Mouse (Mus musculus): Measurements from ENCODE around the gene Aldh3a2. TPM values are rescaled to one million over a fixed set of nuclear protein-coding genes. Genes with fewer than 3 reads are reported as not detected.

Aldh3a2 gene
- total and polyA plus RNA-seq, 3 experiments: 19.5 to 28.4 (median 26.3) TPM

DNA sequence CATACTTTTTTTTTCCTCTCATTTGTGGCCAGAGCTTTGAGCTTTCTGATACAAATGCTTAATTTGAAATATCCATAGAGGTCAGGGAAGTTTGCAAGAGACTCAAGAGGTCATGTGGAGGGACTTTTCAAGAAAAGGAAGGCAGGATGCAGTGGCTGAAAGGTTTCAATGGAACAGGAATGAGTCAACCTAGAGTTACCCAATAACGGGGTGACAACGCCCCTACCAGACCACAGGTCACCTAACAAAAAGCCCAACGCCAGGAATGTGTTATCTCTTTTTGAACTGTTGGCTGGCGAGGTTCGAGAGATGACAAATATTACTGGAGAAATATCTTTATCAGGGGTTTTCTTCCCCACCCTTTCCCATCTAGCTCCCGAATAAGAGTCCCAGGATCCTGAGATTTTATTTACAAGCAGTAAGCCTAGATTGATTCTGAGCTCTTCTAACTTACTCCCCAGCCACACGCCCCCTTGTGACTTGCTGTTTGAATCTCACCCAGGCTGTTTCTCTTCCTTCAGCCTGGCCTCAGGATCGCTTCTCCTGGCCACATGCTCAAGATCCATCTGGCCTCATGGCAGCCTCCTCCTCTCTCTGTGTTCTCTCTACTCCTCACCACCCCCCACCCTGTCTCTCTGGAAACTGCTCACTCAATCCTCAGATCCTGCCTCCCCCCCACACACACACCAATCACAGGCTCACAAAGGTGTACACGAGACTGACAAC, 46.9 kb downstream of the Aldh3a2 start:
- H3K4me2 ChIP-seq (ENCODE audit: insufficient read depth, low read depth, poor library complexity, severe bottlenecking): no peak overlapping the region
- DNase-seq (ENCODE audit: extremely low read depth): peak; percentile 12
- H3K4me3 ChIP-seq (replicated peaks in 1 of 3; ENCODE audit: low read depth in 2 of 3, low read length in 2 of 3, poor library complexity in 1 of 3): no peak overlapping the region
- peaks cover 0 to 5% of the 10 kb centered on the region in 2 experiments; a peak in 2 of 4 replicates for H3K4me1 ChIP-seq (ENCODE audit: control insufficient read depth in 1 of 2, insufficient read depth in 2 of 2)
- H3K27ac ChIP-seq (ENCODE audit: insufficient read depth, low read depth): no peak overlapping the region
- no peak overlapping the region for H3K9ac ChIP-seq (ENCODE audit: insufficient read depth, low read depth)
- dilution Hi-C loops (cut with MboI; ENCODE audit: extremely low pct_ligation_motif_present, extremely low pct_unique_long_range_greater_than_20kb, low sequenced_read_pairs) (no loop called here), in situ Hi-C loops (cut with MboI; ENCODE audit: low pct_ligation_motif_present, low pct_unique_long_range_greater_than_20kb, low sequenced_read_pairs) (no loop called here)
- H3K9me3 ChIP-seq (replicated peaks; ENCODE audit: low read length): no peaks in the 10 kb centered on the region
- TF ChIP-seq RAD21 (IDR thresholded peaks at IDR 0.05; ENCODE audit: low read depth, low read length) (peak; percentile 13), MAFK (IDR thresholded peaks at IDR 0.05; ENCODE audit: insufficient replicate concordance, low read length) (no peak), CTCF (conservative IDR thresholded peaks at IDR 0.05 in 1 of 2, IDR thresholded peaks at IDR 0.05 in 1 of 2; ENCODE audit: low read depth in 2 of 2, low read length in 2 of 2) (peak in 1 of 2 experiments; percentile 63; a peak in 2 of 4 replicates), SMC3 (IDR thresholded peaks at IDR 0.05; ENCODE audit: low read depth, low read length) (peak; percentile 69)
- H3K27me3 ChIP-seq (replicated peaks): no peaks in the 10 kb centered on the region
- H3K36me3 ChIP-seq (replicated peaks in 1 of 2; ENCODE audit: control insufficient read depth in 1 of 2, insufficient read depth in 1 of 2, low read length in 1 of 2): no peaks in the 10 kb centered on the region
- no peaks in the 10 kb centered on the region for H3K79me2 ChIP-seq (replicated peaks; ENCODE audit: control insufficient read depth, extremely low read depth, insufficient read depth, poor library complexity, severe bottlenecking)

DNA sequence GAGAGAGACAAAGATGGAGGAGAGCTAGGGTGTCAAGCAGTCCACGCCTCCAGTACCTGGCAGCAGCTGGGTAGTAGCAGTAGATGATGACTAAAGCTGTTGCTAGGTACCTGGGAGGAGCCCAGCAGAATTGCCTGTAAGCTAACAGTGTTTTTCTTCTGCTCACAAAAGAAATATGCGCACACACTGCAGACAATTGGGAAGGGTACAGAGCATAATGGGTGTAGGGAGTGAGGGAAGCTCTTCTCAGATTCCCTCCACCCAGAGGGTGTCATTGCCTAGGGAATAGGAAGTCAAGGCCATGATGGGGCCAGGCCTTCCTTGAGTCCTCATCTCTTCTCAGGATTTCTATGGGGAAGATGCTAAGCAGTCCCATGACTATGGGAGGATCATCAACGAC, 51.3 kb downstream of the Aldh3a2 start:
- DNase-seq (ENCODE audit: extremely low read depth): no peak
- TF ChIP-seq RCOR1 (conservative IDR thresholded peaks at IDR 0.05; ENCODE audit: low read depth, low read length): no peak
- TF ChIP-seq MAX (IDR thresholded peaks at IDR 0.05; ENCODE audit: low read length): no peak
- no peak for TF ChIP-seq USF2 (conservative IDR thresholded peaks at IDR 0.05; ENCODE audit: low read depth, low read length)
- no peak for TF ChIP-seq KAT2A (IDR thresholded peaks at IDR 0.05; ENCODE audit: insufficient replicate concordance, low read length)
- no peak for TF ChIP-seq ETS1 (conservative IDR thresholded peaks at IDR 0.05; ENCODE audit: low read depth, low read length)
- TF ChIP-seq ZC3H11A (IDR thresholded peaks at IDR 0.05; ENCODE audit: low read depth, low read length): no peak
- no peak for TF ChIP-seq ZKSCAN1 (IDR thresholded peaks at IDR 0.05; ENCODE audit: borderline replicate concordance, low read depth, low read length)
- dilution Hi-C loops (cut with MboI; ENCODE audit: extremely low pct_ligation_motif_present, extremely low pct_unique_long_range_greater_than_20kb, low sequenced_read_pairs) (no loop called here), in situ Hi-C loops (cut with MboI; ENCODE audit: low pct_ligation_motif_present, low pct_unique_long_range_greater_than_20kb, low sequenced_read_pairs) (no loop called here)
- Histone ChIP-seq H3K9ac (ENCODE audit: insufficient read depth, low read depth) (no peak overlapping the region), H3K79me2 (replicated peaks; ENCODE audit: control insufficient read depth, extremely low read depth, insufficient read depth, poor library complexity, severe bottlenecking) (no peaks in the 10 kb centered on the region), H3K27me3 (replicated peaks) (peaks cover 21% of the 10 kb centered on the region), H3K4me3 (replicated peaks in 1 of 3; ENCODE audit: low read depth in 2 of 3, low read length in 2 of 3, poor library complexity in 1 of 3) (no peak overlapping the region), H3K4me1 (ENCODE audit: control insufficient read depth in 1 of 2, insufficient read depth in 2 of 2) (peaks cover 0 to 7% of the 10 kb centered on the region in 2 experiments; a peak in 2 of 4 replicates), H3K9me3 (replicated peaks; ENCODE audit: low read length) (no peaks in the 10 kb centered on the region), H3K4me2 (ENCODE audit: insufficient read depth, low read depth, poor library complexity, severe bottlenecking) (no peak overlapping the region), H3K36me3 (replicated peaks in 1 of 2; ENCODE audit: control insufficient read depth in 1 of 2, insufficient read depth in 1 of 2, low read length in 1 of 2) (no peaks in the 10 kb centered on the region), H3K27ac (ENCODE audit: insufficient read depth, low read depth) (no peak overlapping the region)

DNA sequence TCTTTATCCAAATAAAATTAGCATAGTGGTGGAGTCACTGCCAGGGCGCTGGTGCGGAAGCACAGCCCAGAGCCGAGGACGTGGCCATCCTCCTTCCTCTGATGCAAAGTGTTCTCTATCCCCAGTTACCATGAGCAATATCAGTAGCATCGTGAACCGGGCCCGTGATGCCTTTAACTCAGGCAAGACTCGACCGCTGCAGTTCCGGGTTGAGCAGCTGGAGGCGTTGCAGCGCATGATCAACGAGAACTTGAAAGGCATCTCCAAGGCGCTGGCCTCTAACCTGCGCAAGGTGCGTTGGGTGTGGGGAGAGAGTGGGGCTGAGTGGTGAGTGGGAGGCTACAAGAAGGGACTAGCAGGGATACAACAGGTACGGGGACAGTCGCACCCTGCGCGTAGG, 55.2 kb downstream of the Aldh3a2 start:
- Histone ChIP-seq H3K79me2 (replicated peaks; ENCODE audit: control insufficient read depth, extremely low read depth, insufficient read depth, poor library complexity, severe bottlenecking) (no peaks in the 10 kb centered on the region), H3K9me3 (replicated peaks; ENCODE audit: low read length) (no peaks in the 10 kb centered on the region), H3K4me3 (replicated peaks in 1 of 3; ENCODE audit: low read depth in 2 of 3, low read length in 2 of 3, poor library complexity in 1 of 3) (no peak overlapping the region), H3K27me3 (replicated peaks) (peaks cover 28% of the 10 kb centered on the region), H3K4me2 (ENCODE audit: insufficient read depth, low read depth, poor library complexity, severe bottlenecking) (peak overlapping the region; percentile 6), H3K36me3 (replicated peaks in 1 of 2; ENCODE audit: control insufficient read depth in 1 of 2, insufficient read depth in 1 of 2, low read length in 1 of 2) (no peaks in the 10 kb centered on the region), H3K9ac (ENCODE audit: insufficient read depth, low read depth) (no peak overlapping the region), H3K4me1 (ENCODE audit: control insufficient read depth in 1 of 2, insufficient read depth in 2 of 2) (peaks cover 15 to 16% of the 10 kb centered on the region in 2 experiments), H3K27ac (ENCODE audit: insufficient read depth, low read depth) (no peak overlapping the region)
- in situ Hi-C loops (cut with MboI; ENCODE audit: low pct_ligation_motif_present, low pct_unique_long_range_greater_than_20kb, low sequenced_read_pairs): no loop called here
- peak; percentile 39 for DNase-seq (ENCODE audit: extremely low read depth)
- dilution Hi-C loops (cut with MboI; ENCODE audit: extremely low pct_ligation_motif_present, extremely low pct_unique_long_range_greater_than_20kb, low sequenced_read_pairs): no loop called here
- TF ChIP-seq TCF12 (IDR thresholded peaks at IDR 0.05; ENCODE audit: low read depth, low read length) (no peak), USF2 (conservative IDR thresholded peaks at IDR 0.05; ENCODE audit: low read depth, low read length) (no peak), MAX (IDR thresholded peaks at IDR 0.05; ENCODE audit: low read length) (no peak), E2F4 (IDR thresholded peaks at IDR 0.05; ENCODE audit: insufficient replicate concordance, low read depth, low read length) (no peak), POLR2AphosphoS2 (IDR thresholded peaks at IDR 0.05; ENCODE audit: low read depth, low read length) (no peak), ELF1 (IDR thresholded peaks at IDR 0.05; ENCODE audit: low read depth, low read length) (peak; percentile 89), MYC (IDR thresholded peaks at IDR 0.05; ENCODE audit: low read depth, low read length) (no peak), POLR2A (IDR thresholded peaks at IDR 0.05; ENCODE audit: low read depth, low read length) (no peak), TBP (conservative IDR thresholded peaks at IDR 0.05; ENCODE audit: low read depth, low read length) (no peak), USF1 (IDR thresholded peaks at IDR 0.05; ENCODE audit: low read depth, low read length) (no peak), CTCF (conservative IDR thresholded peaks at IDR 0.05 in 1 of 2, IDR thresholded peaks at IDR 0.05 in 1 of 2; ENCODE audit: low read depth in 2 of 2, low read length in 2 of 2) (peak in 1 of 2 experiments; percentile 59; a peak in 2 of 4 replicates), NRF1 (IDR thresholded peaks at IDR 0.05; ENCODE audit: low read depth, low read length) (peak; percentile 70), ETS1 (conservative IDR thresholded peaks at IDR 0.05; ENCODE audit: low read depth, low read length) (no peak), PAX5 (IDR thresholded peaks at IDR 0.05; ENCODE audit: low read length) (no peak), SIN3A (IDR thresholded peaks at IDR 0.05; ENCODE audit: low read length) (no peak), CHD2 (IDR thresholded peaks at IDR 0.05; ENCODE audit: low read length) (no peak), EP300 (IDR thresholded peaks at IDR 0.05; ENCODE audit: low read length) (no peak), RAD21 (IDR thresholded peaks at IDR 0.05; ENCODE audit: low read depth, low read length) (peak; percentile 5), MEF2A (IDR thresholded peaks at IDR 0.05; ENCODE audit: borderline replicate concordance, low read depth, low read length) (no peak)
